Mouse (Mus musculus) liver, postnatal 0 days (tissue): ENCODE data around the gene Cdcp2. TPM values are rescaled to one million over a fixed set of nuclear protein-coding genes. Genes with fewer than 3 reads are reported as not detected.

Source experiments
- ATAC-seq: fragments of 200-750 bp; cut with Nextera tagmentation; 2 replicates; pipeline ENCODE4 v1.8.0; 2017; ENCODE audit warnings: mild to moderate bottlenecking, moderate library complexity
- DNase-seq: peaks from one replicate; pipeline ENCODE4 v3.0.0-alpha.2; 2016
- H3K27ac ChIP-seq: fragments of 300-500 bp; sonication (generic); 2 replicates; pipeline ENCODE4 v1.5.1; 2014; ENCODE audit warnings: antibody characterized with exemption, moderate library complexity, mild to moderate bottlenecking, low read depth
- H3K27me3 ChIP-seq: fragments of 300-500 bp; sonication (generic); 2 replicates; pipeline ENCODE4 v1.6.1; 2014; ENCODE audit warnings: low read length, control low read depth, mixed read lengths; ENCODE audit not compliant: insufficient read depth
- H3K36me3 ChIP-seq: fragments of 300-500 bp; sonication (generic); replicated peaks from 2 replicates; pipeline ENCODE4 v1.6.1; 2014; ENCODE audit warnings: mild to moderate bottlenecking, control low read depth, low read length, moderate library complexity, mixed read lengths; ENCODE audit not compliant: insufficient read depth
- H3K4me1 ChIP-seq: fragments of 300-500 bp; sonication (generic); 2 replicates; pipeline ENCODE4 v1.6.1; 2014; ENCODE audit warnings: antibody characterized with exemption, mild to moderate bottlenecking, control low read depth; ENCODE audit not compliant: insufficient read depth
- H3K4me2 ChIP-seq: fragments of 300-500 bp; sonication (generic); 2 replicates; pipeline ENCODE4 v1.6.1; 2014; ENCODE audit warnings: low read depth, mild to moderate bottlenecking, low read length, moderate library complexity, mixed read lengths
- H3K4me3 ChIP-seq: fragments of 300-500 bp; sonication (generic); 2 replicates; pipeline ENCODE4 v1.5.1; 2014; ENCODE audit warnings: low read depth, low read length
- H3K9ac ChIP-seq: fragments of 300-500 bp; sonication (generic); replicated peaks from 2 replicates; pipeline ENCODE4 v1.6.1; 2014; ENCODE audit warnings: mild to moderate bottlenecking, moderate library complexity
- H3K9me3 ChIP-seq: fragments of 300-500 bp; sonication (generic); 2 replicates; pipeline ENCODE4 v1.6.1; 2016; ENCODE audit warnings: mild to moderate bottlenecking, control low read depth, low read length, mixed read lengths
- CTCF ChIP-seq: sonication (generic); IDR thresholded peaks from 2 replicates; pipeline ENCODE4 v1.5.1; 2016; ENCODE audit warnings: antibody characterized with exemption, low read depth
- EP300 ChIP-seq: IDR thresholded peaks from 2 replicates; pipeline ENCODE4 v1.6.1; 2016; ENCODE audit warnings: antibody characterized with exemption, low read depth, mild to moderate bottlenecking
- WGBS: fragments of 180-500 bp; shearing (Covaris S2); extraction: QIAGEN DNeasy Blood & Tissue Kit; methylation state at CpG from one replicate; pipeline ENCODE4 v1.1.7; 2014; ENCODE audit not compliant: insufficient replicate concordance; 5-methylcytosine and 5-hydroxymethylcytosine counted together
- polyA plus RNA-seq: library from polyadenylated mRNA; unstranded; fragments of >200 nt; fragmentation: Nextera tagmentation; extraction: Ambion mirVana; gene quantifications from 2 replicates; pipeline ENCODE4 v1.2.1, GENCODE M21; 2015

The Cdcp2 gene
- polyA plus RNA-seq, 1 experiment from 2014 or later = not detected

DNA sequence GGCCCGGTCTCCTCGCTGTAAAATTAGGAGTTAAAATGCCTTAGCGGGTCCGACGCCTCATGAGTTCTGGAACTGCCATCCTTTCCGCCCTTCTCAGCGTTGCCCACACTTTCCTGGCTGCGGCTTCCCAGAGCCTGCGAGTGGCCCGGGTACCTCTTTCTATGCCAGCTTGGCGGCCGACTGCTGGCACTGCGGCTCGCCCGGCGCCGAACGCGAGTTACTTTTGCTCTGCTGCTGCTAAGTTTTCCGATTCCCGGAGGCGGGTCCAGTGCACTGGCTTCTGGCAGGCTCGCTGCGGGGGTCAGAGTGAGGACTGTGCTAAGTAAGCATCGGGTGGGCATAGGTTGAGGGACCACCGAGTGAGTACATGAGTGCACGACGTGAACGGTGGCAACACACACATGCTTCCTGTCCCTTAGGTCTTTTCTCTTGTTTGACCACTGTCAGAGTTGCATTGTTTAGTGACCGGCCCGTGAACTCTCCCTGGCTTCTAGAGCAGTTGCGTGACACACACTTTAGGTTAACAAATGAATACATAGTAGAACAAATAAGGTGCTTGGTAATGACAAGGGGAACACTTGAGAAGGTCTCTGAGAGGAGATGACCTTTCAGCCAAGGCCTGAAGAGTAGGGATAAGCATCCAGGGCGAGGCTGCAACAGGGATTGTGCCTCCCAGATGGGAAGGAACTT lies 29.4 kb upstream of the Cdcp2 start:
- Histone ChIP-seq H3K27ac (peak overlapping the region; percentile 64), H3K4me2 (peak overlapping the region; percentile 100), H3K4me1 (peaks cover 18% of the 10 kb centered on the region), H3K36me3 (peaks cover 11% of the 10 kb centered on the region), H3K27me3 (no peaks in the 10 kb centered on the region), H3K9ac (peak overlapping the region; percentile 76), H3K9me3 (no peaks in the 10 kb centered on the region), H3K4me3 (peak overlapping the region; percentile 87)
- DNase-seq (peak; percentile 52), ATAC-seq (peak; percentile 33)
- TF ChIP-seq CTCF = no peak
- WGBS = 4% methylated on average over 33 of the region's 33 CpGs

GRCm38 (mm10) chr4:107072343-107072742 lies 24.3 kb upstream of the Cdcp2 start:
- H3K27me3 ChIP-seq = no peaks in the 10 kb centered on the region
- H3K9ac ChIP-seq = no peak overlapping the region
- no peak for DNase-seq
- no peak overlapping the region for H3K4me2 ChIP-seq
- H3K27ac ChIP-seq = no peak overlapping the region
- peaks cover 4% of the 10 kb centered on the region for H3K4me1 ChIP-seq
- H3K4me3 ChIP-seq = no peak overlapping the region
- WGBS = 82% methylated on average over 9 of the region's 9 CpGs
- no peak for ATAC-seq
- H3K36me3 ChIP-seq = no peaks in the 10 kb centered on the region
- TF ChIP-seq EP300 (no peak), CTCF (no peak)
- H3K9me3 ChIP-seq = no peaks in the 10 kb centered on the region

- Histone ChIP-seq H3K9me3 (no peaks in the 10 kb centered on the region), H3K4me2 (no peak overlapping the region), H3K9ac (no peak overlapping the region), H3K4me1 (no peaks in the 10 kb centered on the region), H3K36me3 (no peaks in the 10 kb centered on the region), H3K4me3 (no peak overlapping the region), H3K27me3 (no peaks in the 10 kb centered on the region), H3K27ac (no peak overlapping the region)
- ATAC-seq = no peak
- no peak for DNase-seq
- TF ChIP-seq CTCF (no peak), EP300 (no peak)
- 77% methylated on average over 5 of the region's 5 CpGs for WGBS
These were observed 21.2 kb upstream of the Cdcp2 start for GRCm38 (mm10) chr4:107075456-107075855.

DNA sequence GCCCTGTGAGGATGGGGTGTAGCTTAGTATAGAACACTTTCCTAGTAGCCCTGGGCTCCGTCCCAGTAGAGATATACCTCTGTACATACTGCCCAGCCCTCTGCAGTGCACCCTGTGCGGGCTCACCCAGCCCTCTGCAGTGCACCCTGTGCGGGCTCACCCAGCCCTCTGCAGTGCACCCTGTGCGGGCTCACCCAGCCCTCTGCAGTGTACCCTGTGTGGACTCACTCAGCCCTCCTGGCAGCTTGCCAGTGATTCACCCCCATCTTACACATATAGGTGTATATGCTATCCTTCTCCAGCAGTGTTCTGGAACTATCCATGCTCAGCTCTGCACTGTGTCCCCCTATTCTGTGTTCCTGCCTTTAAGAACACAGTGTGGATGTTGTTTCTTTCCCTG lies 17.8 kb upstream of the Cdcp2 start:
- no peak overlapping the region for H3K27ac ChIP-seq
- ATAC-seq (no peak), DNase-seq (no peak)
- H3K9me3 ChIP-seq = no peaks in the 10 kb centered on the region
- H3K9ac ChIP-seq = no peak overlapping the region
- no peaks in the 10 kb centered on the region; the same call in 1 of the 2 replicates for H3K4me1 ChIP-seq
- no peak overlapping the region for H3K4me2 ChIP-seq
- no peaks in the 10 kb centered on the region for H3K27me3 ChIP-seq
- WGBS = 64% methylated on average over 4 of the region's 4 CpGs
- TF ChIP-seq EP300 (no peak), CTCF (no peak)
- H3K4me3 ChIP-seq = no peak overlapping the region
- no peaks in the 10 kb centered on the region for H3K36me3 ChIP-seq

DNA sequence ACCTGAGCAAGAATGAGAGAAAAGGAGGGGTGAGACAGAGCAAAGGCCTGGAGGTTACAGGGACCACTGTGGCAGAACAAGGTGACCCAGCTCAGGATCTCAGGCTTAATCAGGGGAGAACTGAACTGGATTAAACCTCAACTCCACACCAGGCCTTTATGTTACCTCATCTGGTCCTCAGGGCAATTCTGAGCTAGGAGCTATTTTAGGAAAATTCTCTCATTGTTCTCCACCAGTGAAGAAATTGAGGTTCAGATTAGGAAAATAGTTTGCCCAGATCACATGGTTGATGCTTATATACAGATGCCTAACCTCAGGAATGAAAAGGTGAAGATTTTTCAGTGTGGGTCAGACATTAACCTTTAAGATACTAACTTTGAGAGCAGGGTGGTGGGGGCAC lies 17.0 kb upstream of the Cdcp2 start:
- DNase-seq = no peak
- H3K9ac ChIP-seq = no peak overlapping the region

DNA sequence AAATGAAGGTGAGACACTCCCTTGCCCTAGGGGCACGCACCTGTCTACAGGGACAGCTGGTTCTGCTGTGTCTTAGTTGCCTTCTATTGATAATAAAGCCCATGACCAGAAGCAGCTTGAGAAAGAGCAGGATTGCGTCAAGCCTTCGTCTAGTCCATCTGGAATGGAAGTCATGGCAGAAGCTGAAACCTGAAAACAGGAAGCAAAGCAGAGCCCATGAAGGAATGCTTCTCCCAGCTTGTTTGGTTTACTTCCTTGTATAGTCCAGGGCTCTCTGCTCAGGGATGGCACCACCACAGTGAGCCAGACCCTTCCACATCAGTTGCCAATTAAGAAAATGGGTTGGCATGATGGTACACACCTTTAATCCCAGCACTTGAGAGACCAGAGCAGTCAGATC lies 14.5 kb upstream of the Cdcp2 start:
- no peaks in the 10 kb centered on the region; the same call in 1 of the 2 replicates for H3K4me1 ChIP-seq
- no peak overlapping the region for H3K4me3 ChIP-seq
- no peaks in the 10 kb centered on the region for H3K27me3 ChIP-seq
- no peak overlapping the region for H3K27ac ChIP-seq
- TF ChIP-seq CTCF (no peak), EP300 (no peak)
- H3K9ac ChIP-seq = no peak overlapping the region
- no peaks in the 10 kb centered on the region for H3K9me3 ChIP-seq
- no peak overlapping the region for H3K4me2 ChIP-seq
- no peak for DNase-seq
- 70% methylated on average over 3 of the region's 3 CpGs for WGBS
- ATAC-seq = no peak
- H3K36me3 ChIP-seq = no peaks in the 10 kb centered on the region

More for the DNA sequence above, 17.0 kb upstream of the Cdcp2 start:
- Histone ChIP-seq H3K4me3 (no peak overlapping the region), H3K36me3 (no peaks in the 10 kb centered on the region), H3K4me2 (no peak overlapping the region), H3K27me3 (no peaks in the 10 kb centered on the region), H3K27ac (no peak overlapping the region), H3K4me1 (no peaks in the 10 kb centered on the region; the same call in 1 of the 2 replicates), H3K9me3 (no peaks in the 10 kb centered on the region)
- no peak for TF ChIP-seq CTCF
- no peak for TF ChIP-seq EP300
- ATAC-seq = no peak

GRCm38 (mm10) chr4:107083126-107083525 lies 13.6 kb upstream of the Cdcp2 start:
- WGBS = 82% methylated on average over 4 of the region's 4 CpGs
- H3K27ac ChIP-seq = no peak overlapping the region
- ATAC-seq (no peak), DNase-seq (no peak)
- no peaks in the 10 kb centered on the region for H3K36me3 ChIP-seq
- H3K9ac ChIP-seq = no peak overlapping the region
- no peak overlapping the region for H3K4me2 ChIP-seq
- no peak overlapping the region for H3K4me3 ChIP-seq
- no peaks in the 10 kb centered on the region for H3K9me3 ChIP-seq
- TF ChIP-seq EP300 (no peak), CTCF (no peak)
- H3K4me1 ChIP-seq = no peaks in the 10 kb centered on the region; the same call in 1 of the 2 replicates
- no peaks in the 10 kb centered on the region for H3K27me3 ChIP-seq
